Comparison of ENCODE assay signal across 8 mouse cellular contexts in the genomic region with DNA sequence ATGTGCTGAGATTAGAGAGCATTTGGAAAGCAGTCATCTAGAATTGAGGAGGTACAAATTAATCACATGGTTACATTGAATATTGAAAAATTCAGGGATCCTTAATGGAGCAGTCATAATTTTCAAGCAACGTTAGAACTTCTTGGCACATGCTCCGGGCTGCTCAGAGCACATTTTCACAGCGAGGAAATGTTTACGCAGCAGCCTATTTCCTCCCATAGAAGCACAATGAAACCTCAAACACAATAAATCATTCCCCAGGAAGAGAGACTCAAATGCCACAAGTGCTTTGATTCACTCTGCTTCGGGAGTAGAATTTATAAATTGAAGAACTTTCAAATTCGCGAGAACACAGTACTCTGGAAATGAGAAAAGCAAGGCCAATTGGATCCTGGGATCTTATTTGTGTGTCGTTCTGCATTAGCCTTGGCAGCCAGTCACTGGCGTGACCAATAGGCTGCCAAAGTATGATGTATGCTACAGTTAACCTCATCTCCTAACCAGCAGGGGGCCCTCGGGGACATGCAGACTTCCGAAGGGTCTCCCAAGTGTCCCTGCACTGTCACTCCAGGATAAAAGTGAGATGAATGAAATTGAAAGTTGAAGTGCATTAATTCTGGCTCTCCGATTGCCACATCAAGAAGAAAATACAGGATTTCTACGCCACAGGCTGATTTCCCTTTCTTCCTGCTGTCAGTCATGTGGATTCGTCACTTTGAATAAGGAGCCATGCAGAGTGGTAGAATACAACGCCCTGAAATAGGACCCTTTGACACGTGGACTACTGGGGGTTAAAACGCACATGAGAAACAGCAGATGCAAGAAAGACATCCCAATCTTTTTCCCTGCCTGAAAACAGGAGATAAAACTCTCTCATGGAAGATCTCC.
DNase-seq lines count a peak whose midpoint lies in the region; ATAC-seq and TF ChIP-seq lines count a peak whose summit lies in the region.

No protein-coding gene starts in this region.

- no peaks in the 10 kb centered on the region for H3K4me1 ChIP-seq in hindbrain, postnatal 0 days (ENCODE audit: insufficient read depth, low read length)

- H3K36me3 ChIP-seq in hindbrain, postnatal 0 days (ENCODE audit: insufficient read depth, low read length), result no peaks in the 10 kb centered on the region

- peak overlapping the region; percentile 39; the same call in 1 of the 2 replicates for H3K9ac ChIP-seq in hindbrain, postnatal 0 days (replicated peaks; ENCODE audit: low read length)

- H3K4me3 ChIP-seq in hindbrain, postnatal 0 days (ENCODE audit: low read length), result peak overlapping the region; percentile 37

- H3K27ac ChIP-seq in hindbrain, postnatal 0 days, result peak overlapping the region; percentile 29; the same call in 1 of the 2 replicates

- peak overlapping the region; percentile 63 for H3K4me2 ChIP-seq in hindbrain, postnatal 0 days (ENCODE audit: low read depth, low read length)

- no peaks in the 10 kb centered on the region for H3K9me3 ChIP-seq in hindbrain, postnatal 0 days (ENCODE audit: low read length)

- H3K27me3 ChIP-seq in hindbrain, postnatal 0 days (ENCODE audit: insufficient read depth, low read length), result no peaks in the 10 kb centered on the region

- WGBS in hindbrain, postnatal 0 days, result 6% methylated on average over 17 of the region's 17 CpGs

- peak; percentile 98 for ATAC-seq in hindbrain, postnatal 0 days

- peak; percentile 71 for TF ChIP-seq CTCF in hindbrain, postnatal 0 days (IDR thresholded peaks at IDR 0.05; ENCODE audit: low read depth)

- peak; percentile 72 for DNase-seq in adrenal gland, adult 2 months
- peak; percentile 55 to 67 for DNase-seq in cerebellum, postnatal 36 days
- DNase-seq in frontal cortex, postnatal 36 days (ENCODE audit: low spot score in 2 of 2), result peak; percentile 59 to 77
- peak; percentile 90 for DNase-seq in hindbrain, postnatal 0 days (ENCODE audit: low spot score)
- DNase-seq in left cerebral cortex, adult 18-20 months (ENCODE audit: low spot score in 2 of 2), result peak; percentile 76 to 81
- peak; percentile 49 for DNase-seq in lung, postnatal 14 days
- DNase-seq in retina, embryonic 14.5 days (ENCODE audit: low spot score), result peak; percentile 83
- DNase-seq in spleen, adult 12 weeks (ENCODE audit: low spot score), result no peak
